Mouse (Mus musculus) gastrocnemius, adult 18-20 months (tissue): ENCODE measurements at regions not wholly inside any gene's neighbourhood (a gene's known extent, or its start where the extent isn't known, plus 50 kb on each side); places are given as distances from the start of the nearest gene placed in this dataset.

Source experiments
- DNase-seq: peaks from one replicate; pipeline ENCODE4 v3.0.0; 2021; ENCODE audit warnings: low spot score

- DNase-seq, result no peak
Measured at GRCm38 (mm10) chr15:61927385-61928120, 1004.7 kb upstream of the A1bg start.

- no peak for DNase-seq
Measured at GRCm38 (mm10) chr15:61920041-61920440, 997.2 kb upstream of the A1bg start.

- no peak for DNase-seq
Measured at GRCm38 (mm10) chr15:61913546-61914160, 990.8 kb upstream of the A1bg start.

GRCm38 (mm10) chr15:61905165-61905845 lies 982.5 kb upstream of the A1bg start:
- DNase-seq, result no peak

GRCm38 (mm10) chr15:61899809-61900208 lies 977.0 kb upstream of the A1bg start:
- DNase-seq, result no peak

- no peak for DNase-seq
Measured at GRCm38 (mm10) chr15:61897566-61897965, 974.8 kb upstream of the A1bg start.

GRCm38 (mm10) chr15:61890330-61890729 lies 967.5 kb upstream of the A1bg start:
- DNase-seq, result no peak

- no peak for DNase-seq
Measured at GRCm38 (mm10) chr15:61888569-61889326, 965.9 kb upstream of the A1bg start.

- no peak for DNase-seq
Measured at GRCm38 (mm10) chr15:61879408-61879807, 956.6 kb upstream of the A1bg start.

GRCm38 (mm10) chr15:61873047-61873446 lies 950.2 kb upstream of the A1bg start:
- no peak for DNase-seq

GRCm38 (mm10) chr15:61860759-61861158 lies 937.9 kb upstream of the A1bg start:
- DNase-seq, result no peak

- DNase-seq, result no peak
Measured at GRCm38 (mm10) chr15:61855880-61856279, 933.1 kb upstream of the A1bg start.

GRCm38 (mm10) chr15:61812671-61813070 lies 889.9 kb upstream of the A1bg start:
- no peak for DNase-seq

- DNase-seq, result no peak
Measured at GRCm38 (mm10) chr15:61805379-61805778, 882.6 kb upstream of the A1bg start.

GRCm38 (mm10) chr15:61800155-61800554 lies 877.3 kb upstream of the A1bg start:
- DNase-seq, result no peak

- DNase-seq, result no peak
Measured at GRCm38 (mm10) chr15:61797827-61798226, 875.0 kb upstream of the A1bg start.

- no peak for DNase-seq
Measured at GRCm38 (mm10) chr15:61794506-61794905, 871.7 kb upstream of the A1bg start.

GRCm38 (mm10) chr15:61789847-61790562 lies 867.2 kb upstream of the A1bg start:
- no peak for DNase-seq

- DNase-seq, result no peak
Measured at GRCm38 (mm10) chr15:61787046-61787445, 864.2 kb upstream of the A1bg start.

- no peak for DNase-seq
Measured at GRCm38 (mm10) chr15:61781531-61781930, 858.7 kb upstream of the A1bg start.

GRCm38 (mm10) chr15:61772996-61773395 lies 850.2 kb upstream of the A1bg start:
- no peak for DNase-seq
